Mouse (Mus musculus) embryo, embryonic 11.5 days (tissue): ENCODE results near the gene Fancc.
A peak's percentile ranks its signal among the peaks of the same experiment; 100 is the strongest.

Source experiments
- DNase-seq: peaks from one replicate; pipeline ENCODE4 v3.0.0-alpha.2; 2012; ENCODE audit warnings: low read depth, low spot score

Fancc gene

GRCm38 (mm10) chr13:63496646-63497582 lies at the start of gene Fancc:
Gene Fancc (minus strand): TSS chr13:63497278.
- no peak for DNase-seq

- no peak for DNase-seq
Observed at GRCm38 (mm10) chr13:63545291-63545690, 48.2 kb upstream of the Fancc start.

DNA sequence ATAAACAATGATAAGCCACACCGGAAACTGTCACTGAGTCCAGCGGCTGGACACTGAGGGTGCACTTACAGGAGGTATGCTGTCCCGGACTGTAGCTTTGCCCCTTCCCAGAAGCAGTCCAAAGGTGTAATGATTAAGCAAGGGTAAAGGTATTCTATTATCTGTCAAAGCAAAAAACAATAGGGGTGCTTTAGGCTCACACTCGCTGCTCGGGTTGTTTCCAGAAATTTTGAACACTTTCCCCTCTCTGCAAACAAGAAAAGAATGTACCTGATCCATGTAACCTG lies 47.8 kb upstream of the Fancc start:
- DNase-seq: no peak

DNA sequence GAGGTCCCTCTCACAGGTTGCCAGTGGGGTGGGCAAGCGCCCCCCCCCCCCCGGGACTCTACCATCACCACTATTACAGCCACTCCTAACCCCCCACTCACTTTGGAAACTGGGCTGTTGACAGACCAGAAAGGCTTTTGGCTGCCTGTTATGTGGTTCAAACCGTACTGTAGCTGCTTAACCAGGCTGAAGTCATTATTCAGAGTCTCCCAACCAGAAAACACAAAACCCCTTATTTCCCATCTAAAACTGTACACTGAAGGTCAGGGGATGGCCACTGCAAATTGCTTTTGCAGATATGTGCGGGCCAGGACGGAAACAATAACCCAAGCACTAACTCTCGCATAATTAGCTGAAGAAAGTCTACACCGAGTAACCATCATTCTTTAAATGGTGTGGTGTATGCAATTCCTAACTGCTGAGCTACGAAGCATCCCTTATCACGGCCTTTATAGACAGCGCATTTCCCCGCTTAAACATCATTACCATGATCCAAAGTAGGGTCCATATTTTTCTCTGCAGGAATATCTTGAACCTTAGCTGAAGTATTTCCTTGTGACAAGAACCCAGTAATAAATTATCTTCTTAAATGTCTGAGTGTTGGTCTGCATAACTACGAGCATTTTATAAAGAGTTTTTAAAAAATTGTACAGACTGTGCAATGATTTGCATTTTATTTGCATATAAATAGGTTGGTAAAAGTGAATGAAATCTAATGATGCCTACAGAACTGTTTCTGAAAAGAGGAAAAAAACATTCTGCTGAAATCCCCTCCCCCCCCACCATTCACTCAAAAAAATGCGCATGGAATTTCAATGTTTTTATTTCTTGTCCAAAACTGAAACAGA lies 47.3 kb upstream of the Fancc start:
- no peak for DNase-seq

DNA sequence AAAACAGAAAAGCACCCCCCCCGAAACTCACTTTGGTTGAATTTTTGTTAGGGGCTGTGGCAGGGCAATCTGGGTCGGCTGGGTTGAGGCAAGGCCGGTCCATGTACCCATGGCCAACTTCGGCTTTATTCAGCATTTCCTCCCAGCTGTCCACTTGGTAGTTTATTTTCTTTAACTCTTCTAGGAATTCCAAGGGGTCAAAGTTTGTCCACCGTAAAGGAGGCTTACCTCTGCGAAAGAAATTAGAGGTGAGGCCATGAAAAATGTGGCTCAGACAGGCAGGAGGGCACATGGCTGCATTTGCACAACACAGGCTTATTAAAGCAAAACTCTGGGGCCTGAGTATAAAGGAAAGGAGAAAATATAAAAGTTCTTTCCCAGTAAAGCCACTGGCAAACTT lies 46.4 kb upstream of the Fancc start:
- DNase-seq: no peak

DNA sequence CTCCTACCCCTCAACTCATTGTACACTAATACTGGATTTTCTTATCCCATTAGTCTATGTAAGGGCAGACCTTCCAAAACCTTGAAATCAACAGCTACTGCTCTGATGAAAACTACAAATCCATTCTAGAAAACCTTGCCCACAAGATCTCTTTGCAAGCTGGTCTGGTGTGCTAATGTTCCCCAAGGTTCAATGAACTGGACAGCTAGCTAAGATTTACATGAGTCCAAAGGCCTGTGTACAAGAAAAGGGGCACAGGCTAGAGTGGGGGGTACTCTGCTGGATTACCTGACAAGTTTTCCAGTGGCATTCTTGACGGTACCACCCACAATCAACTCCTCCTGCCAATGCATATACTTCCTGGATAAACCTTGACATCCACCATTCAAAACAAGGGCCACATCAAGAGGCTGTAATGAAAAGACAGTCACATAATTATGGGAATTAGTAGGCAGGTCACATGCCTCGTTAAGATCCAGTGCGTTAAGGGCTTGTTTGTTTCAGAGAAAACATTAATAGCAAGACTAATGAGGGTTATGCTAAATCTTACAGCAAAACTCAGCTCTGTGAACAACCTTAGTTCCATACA lies 45.8 kb upstream of the Fancc start:
- DNase-seq: no peak

GRCm38 (mm10) chr13:63541510-63541909 lies 44.4 kb upstream of the Fancc start:
- no peak for DNase-seq

DNA sequence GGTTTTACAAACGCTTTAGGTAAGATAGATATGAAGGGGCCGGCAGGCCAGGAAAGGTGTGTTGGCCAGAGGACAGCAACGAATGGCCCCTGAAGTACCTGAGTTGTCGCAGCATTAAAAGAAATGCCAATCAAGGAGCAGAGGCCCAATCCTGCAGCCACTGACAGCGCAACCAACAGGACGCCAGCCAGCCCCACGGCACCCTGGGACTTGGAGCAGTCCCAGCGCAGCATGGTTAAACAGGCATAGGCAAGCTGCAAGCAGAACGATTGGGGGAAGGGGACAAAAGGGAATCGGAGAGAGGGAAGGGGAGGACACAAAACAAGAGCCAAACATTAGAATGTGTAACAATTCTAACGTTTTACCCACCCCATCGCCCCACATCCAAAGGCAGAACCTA lies 43.5 kb upstream of the Fancc start:
- DNase-seq: no peak

DNA sequence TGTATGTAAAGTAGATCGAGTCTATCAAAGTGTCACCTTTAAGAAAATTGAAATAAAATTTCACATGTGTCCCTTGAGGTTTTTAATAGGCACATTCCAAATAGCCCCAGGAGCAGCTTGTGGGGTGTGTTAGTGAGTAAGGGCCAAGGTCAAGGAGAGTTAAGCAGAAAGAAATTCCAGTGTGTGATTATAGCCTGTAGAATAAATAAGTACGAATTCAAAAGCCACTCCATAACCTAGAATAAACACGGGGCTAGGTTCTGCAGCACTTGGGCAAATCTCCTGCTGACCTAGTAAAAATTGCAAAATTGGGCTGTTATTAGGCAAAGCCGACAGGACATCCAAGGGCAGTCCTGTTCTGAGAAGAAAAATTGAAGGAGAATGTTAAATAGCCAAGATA lies 37.9 kb upstream of the Fancc start:
- DNase-seq: no peak

GRCm38 (mm10) chr13:63530857-63531256 lies 33.8 kb upstream of the Fancc start:
- DNase-seq: no peak

DNA sequence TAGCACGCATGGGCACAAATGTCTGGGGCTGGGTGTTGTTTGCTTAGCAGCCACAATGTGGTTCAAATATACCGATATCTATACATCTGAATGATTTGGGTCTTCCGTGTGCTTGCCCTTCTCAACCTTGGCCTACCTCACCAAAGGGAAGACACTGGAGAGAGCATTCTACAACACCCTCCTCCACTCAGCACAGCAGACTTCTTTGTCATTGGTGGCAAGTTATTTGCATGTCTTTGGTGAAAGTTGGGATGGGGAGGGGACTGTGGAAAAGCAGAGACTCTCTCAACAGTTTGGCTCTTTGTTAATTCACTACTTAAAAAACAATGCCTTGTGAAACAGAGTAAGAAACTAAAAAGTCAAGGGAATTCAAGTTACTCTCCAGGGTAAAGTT lies 33.3 kb upstream of the Fancc start:
- DNase-seq: no peak

DNA sequence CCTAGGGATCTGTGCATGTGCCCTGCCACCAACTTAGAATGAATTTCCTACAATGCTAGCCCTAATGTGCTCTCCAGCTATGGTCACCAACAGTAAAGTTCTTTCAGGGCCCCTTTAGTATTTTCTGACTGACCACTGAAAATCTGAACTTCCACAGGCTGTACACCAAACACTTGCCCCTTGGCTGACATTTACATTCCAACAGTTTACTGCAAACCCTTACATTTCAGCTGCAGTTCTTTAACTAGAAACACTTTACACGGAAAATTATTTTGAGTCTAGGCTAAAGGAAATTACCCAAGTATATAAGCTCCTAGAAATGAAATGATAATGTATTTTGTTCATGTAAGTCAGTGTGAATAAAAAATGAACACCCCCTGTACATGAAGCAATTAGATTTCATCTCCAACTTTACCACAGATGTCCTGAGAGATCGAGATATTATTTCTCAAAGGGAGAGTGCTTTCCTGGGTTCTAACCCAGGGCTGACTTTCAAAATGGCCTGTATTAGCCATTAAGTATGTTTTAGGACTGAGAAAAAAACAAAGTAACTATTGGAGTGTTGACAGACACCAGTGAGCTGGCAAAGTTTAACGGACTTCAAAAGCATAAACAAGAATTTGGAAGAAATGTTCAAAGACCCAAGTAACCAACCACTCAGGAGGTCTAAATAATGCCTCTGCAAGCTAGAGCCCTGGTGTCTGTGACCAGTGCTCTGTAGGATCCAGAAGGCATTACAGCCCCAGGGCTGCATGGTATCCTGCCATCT lies 32.7 kb upstream of the Fancc start:
- DNase-seq: no peak

DNA sequence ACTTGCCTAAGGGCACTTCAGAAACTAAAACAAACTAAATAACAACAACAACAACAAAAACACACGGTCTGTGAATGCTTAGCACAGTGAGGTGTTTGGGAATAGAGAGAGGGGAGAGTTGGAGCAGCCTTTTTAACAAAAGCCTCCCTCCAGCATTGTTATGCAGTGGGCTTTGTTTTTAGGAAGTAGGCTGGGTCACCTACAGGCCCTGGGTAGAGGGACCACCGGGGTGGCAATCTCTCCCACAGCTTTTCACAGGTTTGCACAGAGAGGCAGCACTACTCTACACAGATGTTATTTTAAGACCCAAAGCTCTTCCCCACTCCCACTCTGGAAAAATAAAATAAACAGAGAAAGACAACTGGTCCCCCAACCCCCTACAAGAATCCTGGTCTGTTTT lies 31.8 kb upstream of the Fancc start:
- no peak for DNase-seq

DNA sequence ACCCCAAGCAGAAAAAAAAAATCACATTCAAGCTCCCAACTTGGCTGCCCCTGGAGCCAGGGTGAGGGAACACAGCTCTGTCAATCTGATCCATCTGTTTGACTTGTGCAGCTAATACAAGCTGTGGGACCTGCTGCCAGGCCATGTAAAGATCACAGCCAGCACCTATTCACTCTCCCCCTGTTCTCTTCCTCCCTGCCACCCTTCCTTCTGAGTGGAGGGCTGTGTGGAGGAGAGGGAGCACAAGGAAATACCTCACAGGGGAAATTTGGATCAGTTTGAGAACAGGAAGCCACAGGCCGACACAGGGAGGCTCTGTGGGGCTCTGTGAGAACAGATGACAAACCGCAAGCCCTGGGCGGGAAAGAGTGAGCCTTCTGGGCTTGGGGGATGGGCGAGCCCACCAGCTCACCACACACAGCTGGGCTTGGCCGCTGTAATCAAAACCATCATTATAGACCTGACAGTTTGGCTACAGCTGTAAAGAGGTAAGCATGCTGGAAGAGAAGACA lies 31.1 kb upstream of the Fancc start:
- DNase-seq: peak; percentile 61

DNA sequence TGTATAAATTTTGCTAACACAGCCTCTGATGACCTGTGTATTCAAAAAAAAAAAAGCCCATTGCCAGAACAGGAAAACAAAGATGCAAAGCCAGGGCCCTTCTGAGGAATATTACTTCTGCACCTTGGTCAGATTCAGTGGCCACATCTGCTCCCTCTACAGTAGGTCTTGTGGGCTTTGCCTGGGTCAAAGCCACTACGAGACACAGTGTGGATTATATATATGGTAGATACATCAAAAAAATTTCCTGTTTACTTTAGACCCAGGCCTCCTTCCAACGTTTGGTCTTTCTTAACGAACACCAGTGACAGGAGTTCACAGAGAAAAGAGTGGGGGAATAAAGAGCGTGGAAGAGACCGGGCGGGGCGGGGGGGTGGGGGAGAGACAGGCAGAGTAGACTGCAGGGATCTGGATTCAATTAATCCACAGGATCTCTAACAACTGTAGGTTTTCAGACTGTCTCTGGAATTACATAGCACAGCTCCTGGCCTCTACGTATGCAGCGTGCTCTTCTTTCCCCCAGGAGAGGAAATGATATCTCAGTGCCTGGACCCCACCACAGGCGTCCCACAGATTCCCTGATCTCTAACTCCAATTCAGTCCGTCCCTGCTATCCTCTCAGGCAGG lies 28.6 kb upstream of the Fancc start:
- DNase-seq: no peak

- DNase-seq: no peak
Observed at GRCm38 (mm10) chr13:63524608-63525570, 27.8 kb upstream of the Fancc start.

GRCm38 (mm10) chr13:63524061-63524460 lies 27.0 kb upstream of the Fancc start:
- no peak for DNase-seq

- DNase-seq: no peak
Observed at GRCm38 (mm10) chr13:63522832-63523231, 25.8 kb upstream of the Fancc start.

GRCm38 (mm10) chr13:63520110-63520509 lies 23.0 kb upstream of the Fancc start:
- DNase-seq: no peak

DNA sequence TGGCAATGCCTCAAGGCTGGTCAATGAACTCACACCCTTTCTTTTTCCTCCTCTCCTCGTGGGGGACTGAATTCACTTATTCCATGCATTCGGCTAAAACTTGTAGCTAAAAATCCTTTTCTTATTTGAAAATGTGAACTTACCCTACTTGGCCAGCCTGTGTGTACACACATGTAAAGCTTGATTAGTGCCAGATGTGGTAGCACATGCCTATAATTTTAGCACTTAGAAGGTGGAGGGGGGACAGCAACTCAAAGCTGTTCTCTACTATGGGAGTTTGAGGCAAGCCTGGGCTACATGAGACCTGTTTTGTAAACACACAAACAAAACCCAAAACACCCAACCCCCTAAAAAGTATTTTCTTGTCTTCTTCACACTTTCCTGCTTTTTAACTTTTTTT lies 19.5 kb upstream of the Fancc start:
- DNase-seq: no peak
